Mouse (Mus musculus) MEL (cell line): Measurements from ENCODE around the gene Slc35g2.

ENCODE experiments used
- CTCF ChIP-seq, 3 experiments: IDR thresholded peaks in 2 of 3; conservative IDR thresholded peaks in 1 of 3; 2 replicates each; pipeline ENCODE4 v1.5.1; 2011 to 2012; ENCODE audit warnings: low read length in 3 of 3, low read depth in 2 of 3, mild to moderate bottlenecking in 2 of 3, improper control_type of control experiment in 1 of 3, inconsistent platforms in 1 of 3, mixed read lengths in 1 of 3, moderate library complexity in 1 of 3; ENCODE audit not compliant: control insufficient read depth in 1 of 3, insufficient read depth in 1 of 3, poor library complexity in 1 of 3, severe bottlenecking in 1 of 3
- EP300 ChIP-seq, 2 experiments: IDR thresholded peaks; 2 replicates each; pipeline ENCODE4 v1.6.1; 2011; ENCODE audit warnings: improper control_type of control experiment in 2 of 2, low read length in 2 of 2, low read depth in 1 of 2, mild to moderate bottlenecking in 1 of 2
- MAFK ChIP-seq: IDR thresholded peaks from 2 replicates; pipeline ENCODE4 v1.6.1; 2011; ENCODE audit warnings: low read depth, mild to moderate bottlenecking, low read length, improper control_type of control experiment, borderline replicate concordance
- MAX ChIP-seq: IDR thresholded peaks from 2 replicates; pipeline ENCODE4 v1.6.1; 2011; ENCODE audit warnings: low read length, improper control_type of control experiment
- TCF12 ChIP-seq: IDR thresholded peaks from 2 replicates; pipeline ENCODE4 v1.6.1; 2014; ENCODE audit warnings: low read depth, mild to moderate bottlenecking, inconsistent platforms, low read length, improper control_type of control experiment, moderate library complexity

- TF ChIP-seq CTCF (IDR thresholded peaks at IDR 0.05 in 2 of 3, conservative IDR thresholded peaks at IDR 0.05 in 1 of 3; ENCODE audit: control insufficient read depth in 1 of 3, insufficient read depth in 1 of 3, low read depth in 2 of 3, low read length in 3 of 3, poor library complexity in 1 of 3, severe bottlenecking in 1 of 3), result no peak
- no peak for TF ChIP-seq MAX
- TF ChIP-seq MAFK, result no peak
- TF ChIP-seq EP300 (IDR thresholded peaks at IDR 0.05; ENCODE audit: low read depth in 1 of 2, low read length in 2 of 2), result no peak
- TF ChIP-seq TCF12, result no peak
These were observed 12.8 kb downstream of the Slc35g2 start for GRCm38 (mm10) chr9:100558023-100558573.
